Mouse (Mus musculus): ENCODE measurements around the gene Prr19. TPM values are rescaled to one million over a fixed set of nuclear protein-coding genes. Genes with fewer than 3 reads are reported as not detected.

Gene Prr19
- polyA plus RNA-seq, 1 experiment from 2014 or later: 1.4 TPM

- DNase-seq (ENCODE audit: low spot score): no peak
- Histone ChIP-seq H3K4me2 (ENCODE audit: low read depth, severe bottlenecking) (peak overlapping the region; percentile 93), H3K4me3 (ENCODE audit: low read depth, low read length) (peak overlapping the region; percentile 42; the same call in 1 of the 2 replicates), H3K9ac (ENCODE audit: low read length) (peak overlapping the region; percentile 27; the same call in 1 of the 2 replicates), H3K4me1 (ENCODE audit: control insufficient read depth, insufficient read depth, low read length) (peaks cover 8% of the 10 kb centered on the region; the same call in 1 of the 2 replicates), H3K27ac (replicated peaks; ENCODE audit: low read depth, low read length) (no peak overlapping the region), H3K9me3 (ENCODE audit: control insufficient read depth, low read length) (no peaks in the 10 kb centered on the region), H3K36me3 (ENCODE audit: control insufficient read depth, insufficient read depth, low read length) (no peaks in the 10 kb centered on the region), H3K27me3 (ENCODE audit: control insufficient read depth, insufficient read depth, low read length) (peaks cover 9% of the 10 kb centered on the region; the same call in 1 of the 2 replicates)
- WGBS: 0% methylated on average over 2 of the region's 2 CpGs
- no peak for ATAC-seq (ENCODE audit: insufficient number of reproducible peaks, low FRiP score, low TSS enrichment, low read depth)
These were observed 4.3 kb downstream of the Prr19 start for GRCm38 (mm10) chr7:25305481-25305880.

GRCm38 (mm10) chr7:25305956-25306613, 4.9 kb downstream of the Prr19 start, which contains the start of gene Tmem145:
TSS of gene Tmem145 (plus strand) at chr7:25306106.
- under 1% methylated on average over 45 of the region's 47 CpGs for WGBS

GRCm38 (mm10) chr7:25306614-25306996, 5.4 kb downstream of the Prr19 start:
- Histone ChIP-seq H3K9ac (ENCODE audit: low read length) (no peak overlapping the region), H3K36me3 (ENCODE audit: control insufficient read depth, insufficient read depth, low read length) (no peaks in the 10 kb centered on the region), H3K9me3 (ENCODE audit: control insufficient read depth, low read length) (no peaks in the 10 kb centered on the region), H3K27ac (replicated peaks; ENCODE audit: low read depth, low read length) (no peak overlapping the region), H3K27me3 (ENCODE audit: control insufficient read depth, insufficient read depth, low read length) (peaks cover 9% of the 10 kb centered on the region; the same call in 1 of the 2 replicates), H3K4me1 (ENCODE audit: control insufficient read depth, insufficient read depth, low read length) (peaks cover 8% of the 10 kb centered on the region; the same call in 1 of the 2 replicates), H3K4me3 (ENCODE audit: low read depth, low read length) (no peak overlapping the region), H3K4me2 (ENCODE audit: low read depth, severe bottlenecking) (no peak overlapping the region)
- WGBS: 38% methylated on average over 2 of the region's 2 CpGs
- ATAC-seq (ENCODE audit: insufficient number of reproducible peaks, low FRiP score, low TSS enrichment, low read depth): no peak
- DNase-seq (ENCODE audit: low spot score): no peak

More at GRCm38 (mm10) chr7:25305956-25306613, 4.9 kb downstream of the Prr19 start, which contains the start of gene Tmem145:
- Histone ChIP-seq H3K9me3 (ENCODE audit: control insufficient read depth, low read length) (no peaks in the 10 kb centered on the region), H3K4me3 (ENCODE audit: low read depth, low read length) (peak within 1 kb of the TSS; percentile 42), H3K36me3 (ENCODE audit: control insufficient read depth, insufficient read depth, low read length) (no peaks in the 10 kb centered on the region), H3K27ac (replicated peaks; ENCODE audit: low read depth, low read length) (no peak within 1 kb of the TSS), H3K4me1 (ENCODE audit: control insufficient read depth, insufficient read depth, low read length) (peaks cover 8% of the 10 kb centered on the region; the same call in 1 of the 2 replicates), H3K27me3 (ENCODE audit: control insufficient read depth, insufficient read depth, low read length) (peaks cover 9% of the 10 kb centered on the region; the same call in 1 of the 2 replicates), H3K4me2 (ENCODE audit: low read depth, severe bottlenecking) (peak within 1 kb of the TSS; percentile 93), H3K9ac (ENCODE audit: low read length) (peak within 1 kb of the TSS; percentile 27; the same call in 1 of the 2 replicates)
- ATAC-seq (ENCODE audit: insufficient number of reproducible peaks, low FRiP score, low TSS enrichment, low read depth): peak; percentile 78
- peak; percentile 86 for DNase-seq (ENCODE audit: low spot score)

- ATAC-seq (ENCODE audit: insufficient number of reproducible peaks, low FRiP score, low TSS enrichment, low read depth): no peak
- H3K9me3 ChIP-seq (ENCODE audit: control insufficient read depth, low read length): no peaks in the 10 kb centered on the region
- H3K4me1 ChIP-seq (ENCODE audit: control insufficient read depth, insufficient read depth, low read length): peaks cover 8% of the 10 kb centered on the region; the same call in 1 of the 2 replicates
- H3K27me3 ChIP-seq (ENCODE audit: control insufficient read depth, insufficient read depth, low read length): peaks cover 17% of the 10 kb centered on the region
- H3K36me3 ChIP-seq (ENCODE audit: control insufficient read depth, insufficient read depth, low read length): no peaks in the 10 kb centered on the region
- no peak overlapping the region for H3K27ac ChIP-seq (replicated peaks; ENCODE audit: low read depth, low read length)
- no peak overlapping the region for H3K4me2 ChIP-seq (ENCODE audit: low read depth, severe bottlenecking)
- no peak overlapping the region for H3K4me3 ChIP-seq (ENCODE audit: low read depth, low read length)
- 61% methylated on average over 17 of the region's 17 CpGs for WGBS
- no peak overlapping the region for H3K9ac ChIP-seq (ENCODE audit: low read length)
- no peak for DNase-seq (ENCODE audit: low spot score)
These were observed 7.6 kb downstream of the Prr19 start for GRCm38 (mm10) chr7:25308702-25309318.

- Histone ChIP-seq H3K9ac (ENCODE audit: low read length) (no peak overlapping the region), H3K4me3 (ENCODE audit: low read depth, low read length) (no peak overlapping the region)
- DNase-seq (ENCODE audit: low spot score): no peak
These were observed 8.2 kb downstream of the Prr19 start for GRCm38 (mm10) chr7:25309425-25309824.

GRCm38 (mm10) chr7:25311193-25311592, 10.0 kb downstream of the Prr19 start:
- DNase-seq (ENCODE audit: low spot score) (no peak), ATAC-seq (ENCODE audit: insufficient number of reproducible peaks, low FRiP score, low TSS enrichment, low read depth) (no peak)
- H3K36me3 ChIP-seq (ENCODE audit: control insufficient read depth, insufficient read depth, low read length): no peaks in the 10 kb centered on the region
- 83% methylated on average over 11 of the region's 11 CpGs for WGBS
- H3K9ac ChIP-seq (ENCODE audit: low read length): no peak overlapping the region
- H3K27me3 ChIP-seq (ENCODE audit: control insufficient read depth, insufficient read depth, low read length): peaks cover 37% of the 10 kb centered on the region
- no peak overlapping the region for H3K4me3 ChIP-seq (ENCODE audit: low read depth, low read length)
- no peaks in the 10 kb centered on the region for H3K9me3 ChIP-seq (ENCODE audit: control insufficient read depth, low read length)
- peaks cover 12% of the 10 kb centered on the region for H3K4me1 ChIP-seq (ENCODE audit: control insufficient read depth, insufficient read depth, low read length)
- H3K27ac ChIP-seq (replicated peaks; ENCODE audit: low read depth, low read length): no peak overlapping the region
- H3K4me2 ChIP-seq (ENCODE audit: low read depth, severe bottlenecking): no peak overlapping the region

More at GRCm38 (mm10) chr7:25309425-25309824, 8.2 kb downstream of the Prr19 start:
- H3K27ac ChIP-seq (replicated peaks; ENCODE audit: low read depth, low read length): no peak overlapping the region
- WGBS: 85% methylated on average over 9 of the region's 9 CpGs
- no peak overlapping the region for H3K4me2 ChIP-seq (ENCODE audit: low read depth, severe bottlenecking)
- H3K36me3 ChIP-seq (ENCODE audit: control insufficient read depth, insufficient read depth, low read length): no peaks in the 10 kb centered on the region
- H3K27me3 ChIP-seq (ENCODE audit: control insufficient read depth, insufficient read depth, low read length): peaks cover 23% of the 10 kb centered on the region
- no peak for ATAC-seq (ENCODE audit: insufficient number of reproducible peaks, low FRiP score, low TSS enrichment, low read depth)
- no peaks in the 10 kb centered on the region for H3K9me3 ChIP-seq (ENCODE audit: control insufficient read depth, low read length)
- H3K4me1 ChIP-seq (ENCODE audit: control insufficient read depth, insufficient read depth, low read length): peaks cover 8% of the 10 kb centered on the region; the same call in 1 of the 2 replicates

GRCm38 (mm10) chr7:25313325-25313724, 12.1 kb downstream of the Prr19 start:
- Histone ChIP-seq H3K9ac (ENCODE audit: low read length) (no peak overlapping the region), H3K4me2 (ENCODE audit: low read depth, severe bottlenecking) (no peak overlapping the region), H3K4me3 (ENCODE audit: low read depth, low read length) (no peak overlapping the region), H3K9me3 (ENCODE audit: control insufficient read depth, low read length) (no peaks in the 10 kb centered on the region), H3K4me1 (ENCODE audit: control insufficient read depth, insufficient read depth, low read length) (peaks cover 18% of the 10 kb centered on the region), H3K27me3 (ENCODE audit: control insufficient read depth, insufficient read depth, low read length) (peaks cover 30% of the 10 kb centered on the region), H3K36me3 (ENCODE audit: control insufficient read depth, insufficient read depth, low read length) (no peaks in the 10 kb centered on the region), H3K27ac (replicated peaks; ENCODE audit: low read depth, low read length) (no peak overlapping the region)
- WGBS: 56% methylated on average over 7 of the region's 7 CpGs
- DNase-seq (ENCODE audit: low spot score) (no peak), ATAC-seq (ENCODE audit: insufficient number of reproducible peaks, low FRiP score, low TSS enrichment, low read depth) (no peak)

- peak; percentile 35 for DNase-seq (ENCODE audit: low spot score)
- 2% methylated on average over 47 of the region's 51 CpGs for WGBS
- H3K4me3 ChIP-seq (ENCODE audit: low read depth, low read length): peak overlapping the region; percentile 34
- H3K27ac ChIP-seq (replicated peaks; ENCODE audit: low read depth, low read length): no peak overlapping the region
- H3K4me1 ChIP-seq (ENCODE audit: control insufficient read depth, insufficient read depth, low read length): peaks cover 18% of the 10 kb centered on the region
- peak overlapping the region; percentile 34; the same call in 1 of the 2 replicates for H3K9ac ChIP-seq (ENCODE audit: low read length)
- no peak for ATAC-seq (ENCODE audit: insufficient number of reproducible peaks, low FRiP score, low TSS enrichment, low read depth)
- no peaks in the 10 kb centered on the region for H3K9me3 ChIP-seq (ENCODE audit: control insufficient read depth, low read length)
- no peaks in the 10 kb centered on the region for H3K36me3 ChIP-seq (ENCODE audit: control insufficient read depth, insufficient read depth, low read length)
- H3K4me2 ChIP-seq (ENCODE audit: low read depth, severe bottlenecking): peak overlapping the region; percentile 83
- H3K27me3 ChIP-seq (ENCODE audit: control insufficient read depth, insufficient read depth, low read length): peaks cover 30% of the 10 kb centered on the region
These were observed 13.5 kb downstream of the Prr19 start for GRCm38 (mm10) chr7:25314606-25315305.
